Mouse (Mus musculus) limb, embryonic 15.5 days (tissue): ENCODE measurements around the gene Nabp1. TPM values are rescaled to one million over a fixed set of nuclear protein-coding genes. Genes with fewer than 3 reads are reported as not detected.
"Not testable (repeated sequence)": the region's sequence is repeated elsewhere in the genome, so short reads cannot be mapped to it uniquely, and the experiment has no call there.

ENCODE experiments used
- ATAC-seq: fragments of 200-750 bp; cut with Nextera tagmentation; 2 replicates; pipeline ENCODE4 v1.8.0; 2017; ENCODE audit warnings: low read depth, moderate TSS enrichment; ENCODE audit not compliant: insufficient number of reproducible peaks, low FRiP score, low TSS enrichment
- H3K27ac ChIP-seq: fragments of 300-500 bp; sonication (generic); 2 replicates; pipeline ENCODE4 v1.5.1; 2015; ENCODE audit warnings: moderate library complexity, mild to moderate bottlenecking, inconsistent platforms
- H3K27me3 ChIP-seq: fragments of 300-500 bp; sonication (generic); 2 replicates; pipeline ENCODE4 v1.6.1; 2015; ENCODE audit warnings: inconsistent platforms
- H3K36me3 ChIP-seq: fragments of 300-500 bp; sonication (generic); 2 replicates; pipeline ENCODE4 v1.6.1; 2015; ENCODE audit warnings: inconsistent platforms
- H3K4me1 ChIP-seq: fragments of 300-500 bp; sonication (generic); 2 replicates; pipeline ENCODE4 v1.6.1; 2015; ENCODE audit warnings: inconsistent platforms
- H3K4me2 ChIP-seq: fragments of 300-500 bp; sonication (generic); 2 replicates; pipeline ENCODE4 v1.6.1; 2015; ENCODE audit warnings: mild to moderate bottlenecking, inconsistent platforms
- H3K4me3 ChIP-seq: fragments of 300-500 bp; sonication (generic); 2 replicates; pipeline ENCODE4 v1.5.1; 2015; ENCODE audit warnings: mild to moderate bottlenecking, inconsistent platforms
- H3K9ac ChIP-seq: fragments of 300-500 bp; sonication (generic); 2 replicates; pipeline ENCODE4 v1.6.1; 2015; ENCODE audit warnings: inconsistent platforms
- H3K9me3 ChIP-seq: fragments of 300-500 bp; sonication (generic); 2 replicates; pipeline ENCODE4 v1.6.1; 2016; ENCODE audit warnings: inconsistent platforms
- WGBS: fragments of 180-500 bp; shearing (Covaris S2); methylation state at CpG from one replicate; pipeline ENCODE4 v1.1.7; 2015; 5-methylcytosine and 5-hydroxymethylcytosine counted together
- polyA plus RNA-seq: library from polyadenylated mRNA; unstranded; fragments of >200 nt; fragmentation: Nextera tagmentation; extraction: Ambion mirVana; gene quantifications from 2 replicates; pipeline ENCODE4 v1.2.1, GENCODE M21; 2015

Nabp1 gene
- polyA plus RNA-seq, 1 experiment from 2014 or later = 12.2 TPM

DNA sequence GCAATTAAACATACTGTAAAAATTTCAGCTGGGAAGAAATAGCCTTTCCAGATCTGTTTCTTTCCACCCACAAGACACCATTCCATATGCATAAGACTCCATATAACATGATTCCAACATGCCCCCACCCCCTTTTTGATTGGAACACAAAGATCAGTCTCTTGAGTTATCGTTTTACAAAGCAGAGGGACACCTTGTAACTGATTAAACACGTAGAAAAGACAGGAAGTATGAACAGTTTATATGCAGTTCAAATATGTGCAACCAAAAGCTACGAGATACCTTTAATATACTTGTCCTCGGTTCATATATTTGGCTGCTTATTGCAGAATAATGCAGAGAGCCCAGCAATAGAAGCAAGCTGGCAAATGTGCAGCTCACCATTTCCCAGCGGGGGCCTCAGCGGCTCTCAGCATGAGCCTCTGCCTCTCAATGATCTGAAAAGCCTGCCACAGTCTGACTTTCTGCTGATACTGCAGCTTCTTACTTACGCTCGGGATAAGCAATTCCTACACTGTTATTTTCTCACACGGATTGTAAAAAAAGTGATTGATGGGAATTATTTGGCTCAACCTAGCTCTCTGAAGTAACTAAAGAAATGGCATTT is 32.3 kb downstream of the Nabp1 start:
- H3K27me3 ChIP-seq = no peaks in the 10 kb centered on the region
- peaks cover 3% of the 10 kb centered on the region; the same call in 1 of the 2 replicates for H3K4me1 ChIP-seq
- WGBS = 23% methylated on average over 9 of the region's 9 CpGs
- no peak overlapping the region; the same call in 1 of the 2 replicates for H3K27ac ChIP-seq
- H3K9ac ChIP-seq = no peak overlapping the region
- peak overlapping the region; percentile 10; the same call in 1 of the 2 replicates for H3K4me2 ChIP-seq
- no peaks in the 10 kb centered on the region for H3K36me3 ChIP-seq
- H3K4me3 ChIP-seq = no peak overlapping the region
- H3K9me3 ChIP-seq = no peaks in the 10 kb centered on the region
- ATAC-seq = 0 out of 2 replicates have a peak, but pooled peaks have one; percentile 40

DNA sequence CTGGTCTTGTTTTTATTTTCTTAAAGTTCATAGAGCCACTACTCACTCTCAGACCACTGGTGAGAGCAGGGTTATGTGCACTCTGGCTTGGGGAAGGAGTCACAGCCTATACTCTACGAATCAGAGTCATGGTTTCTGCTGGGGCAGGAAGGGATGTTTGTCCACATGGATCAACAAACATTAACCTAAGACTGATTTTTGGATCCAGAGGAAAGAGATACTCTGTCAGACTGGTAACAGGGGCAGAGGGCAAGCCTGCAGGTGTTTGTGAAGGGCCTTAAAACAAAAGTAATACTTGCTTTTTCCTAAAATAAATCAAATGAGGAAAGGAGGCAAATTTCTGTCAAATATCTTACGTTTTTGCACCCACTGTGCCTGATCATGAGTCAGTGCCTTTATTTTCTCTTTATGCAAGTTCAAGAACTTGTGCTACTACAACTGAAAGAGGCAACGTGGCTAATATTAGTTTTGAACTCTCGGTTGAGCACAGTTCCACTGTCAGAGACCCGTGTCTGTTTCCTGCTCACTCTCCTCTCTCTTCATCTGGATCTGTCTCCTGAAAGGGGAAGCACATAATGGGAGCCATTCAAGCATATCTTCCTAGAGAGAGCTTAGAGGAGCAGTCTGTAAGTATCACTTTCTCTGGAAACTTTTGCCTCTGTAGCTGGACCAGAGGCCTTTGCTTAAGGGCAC is 32.9 kb downstream of the Nabp1 start:
- Histone ChIP-seq H3K27me3 (no peaks in the 10 kb centered on the region), H3K4me2 (no peak overlapping the region), H3K27ac (peak overlapping the region; percentile 12; the same call in 1 of the 2 replicates), H3K4me1 (peaks cover 3% of the 10 kb centered on the region; the same call in 1 of the 2 replicates), H3K9ac (no peak overlapping the region), H3K4me3 (no peak overlapping the region), H3K9me3 (no peaks in the 10 kb centered on the region), H3K36me3 (no peaks in the 10 kb centered on the region)
- WGBS = 57% methylated on average over 5 of the region's 5 CpGs
- ATAC-seq = no peak

DNA sequence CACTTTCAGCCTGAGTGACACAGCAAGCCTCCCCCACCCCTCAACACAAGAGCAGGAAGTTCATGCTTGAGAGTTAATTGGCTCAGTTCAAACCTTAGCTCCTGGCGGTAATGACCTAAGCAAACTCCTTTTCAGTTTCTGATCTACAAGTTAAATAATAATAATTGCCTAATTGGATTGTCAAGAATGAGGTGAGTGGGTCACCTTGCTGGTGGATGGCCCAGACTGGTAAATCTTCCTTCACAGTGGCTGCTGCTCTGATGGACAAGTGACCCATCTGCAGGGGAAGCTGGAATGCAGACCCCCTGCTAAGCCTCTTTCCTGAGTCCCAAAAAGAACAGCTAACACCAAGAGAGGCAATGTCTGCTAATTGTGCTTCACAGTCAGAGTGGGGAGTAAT is 48.5 kb downstream of the Nabp1 start:
- H3K36me3 ChIP-seq = no peaks in the 10 kb centered on the region
- no peak overlapping the region for H3K4me3 ChIP-seq
- no peak overlapping the region for H3K9ac ChIP-seq
- no peak for ATAC-seq
- no peak overlapping the region for H3K27ac ChIP-seq
- H3K4me2 ChIP-seq = no peak overlapping the region
- no peaks in the 10 kb centered on the region for H3K4me1 ChIP-seq
- 22% methylated on average over 1 of the region's 1 CpGs for WGBS
- no peaks in the 10 kb centered on the region for H3K9me3 ChIP-seq
- no peaks in the 10 kb centered on the region for H3K27me3 ChIP-seq

DNA sequence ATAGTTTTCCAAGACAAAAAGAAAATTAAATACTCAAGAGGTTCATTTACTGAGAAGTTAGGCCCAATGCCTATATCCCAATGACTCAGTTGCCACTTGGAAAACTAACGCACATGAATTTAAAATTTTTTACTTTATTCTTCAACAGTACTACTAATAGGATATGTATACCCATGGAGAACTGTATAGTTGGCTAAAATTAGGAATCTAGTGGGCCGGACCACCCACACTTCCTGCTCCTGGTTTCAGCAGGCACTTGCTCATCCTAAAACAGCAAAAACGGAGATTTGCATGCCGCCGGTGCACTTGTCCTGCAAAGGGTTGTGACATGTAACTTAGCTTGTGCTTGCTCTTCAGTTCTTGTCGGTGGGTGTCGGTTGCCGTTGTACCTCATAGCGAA is 51.9 kb downstream of the Nabp1 start:
- H3K27me3 ChIP-seq = no peaks in the 10 kb centered on the region
- H3K4me2 ChIP-seq = no peak overlapping the region
- H3K36me3 ChIP-seq = no peaks in the 10 kb centered on the region
- H3K9ac ChIP-seq = no peak overlapping the region
- WGBS = 93% methylated on average over 9 of the region's 9 CpGs
- no peaks in the 10 kb centered on the region for H3K4me1 ChIP-seq
- H3K9me3 ChIP-seq = no peaks in the 10 kb centered on the region
- H3K27ac ChIP-seq = no peak overlapping the region
- H3K4me3 ChIP-seq = no peak overlapping the region
- no peak for ATAC-seq

DNA sequence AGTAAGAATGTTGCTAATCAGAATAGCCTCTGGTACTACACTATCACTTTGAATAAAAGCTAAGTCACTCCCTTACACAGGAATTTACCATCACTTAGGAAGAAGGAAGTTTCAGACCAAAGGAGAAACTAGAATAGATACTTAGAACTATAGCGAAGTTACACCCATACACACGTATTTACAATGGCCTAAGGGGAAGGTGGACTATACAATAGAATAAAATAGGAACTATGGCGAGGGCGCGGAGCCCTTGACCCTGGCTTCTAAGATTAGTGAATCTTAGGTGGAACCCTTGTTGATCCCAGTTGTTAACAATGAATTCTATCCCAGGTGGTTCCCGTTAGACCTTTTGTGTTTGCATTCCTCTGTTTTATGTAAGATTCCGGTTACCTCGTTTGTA is 57.2 kb downstream of the Nabp1 start:
- not testable (repeated sequence) for H3K4me2 ChIP-seq, H3K27me3 ChIP-seq, H3K4me3 ChIP-seq, ATAC-seq, H3K27ac ChIP-seq, H3K9ac ChIP-seq, H3K4me1 ChIP-seq, H3K36me3 ChIP-seq, H3K9me3 ChIP-seq
- WGBS = 77% methylated on average over 8 of the region's 8 CpGs

DNA sequence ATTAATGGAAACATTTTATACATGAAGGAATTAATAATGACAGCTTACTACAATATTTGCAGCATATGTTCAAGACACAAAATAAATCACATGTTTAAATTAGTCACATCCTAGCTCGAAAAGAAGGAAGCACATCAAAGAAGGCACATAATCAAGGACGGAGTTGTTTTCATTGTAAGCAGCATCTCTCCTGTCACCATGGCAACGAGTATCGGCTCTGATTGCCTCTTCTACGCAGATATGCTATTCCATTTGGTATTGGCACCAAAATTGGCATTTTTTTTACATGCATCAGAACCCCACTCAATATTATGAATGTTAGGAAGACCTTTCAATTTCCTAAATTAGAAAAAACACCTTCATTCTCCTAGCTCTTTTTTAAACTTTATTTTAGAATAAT is 59.5 kb downstream of the Nabp1 start:
- Histone ChIP-seq H3K4me3 (no peak overlapping the region), H3K27me3 (no peaks in the 10 kb centered on the region), H3K36me3 (no peaks in the 10 kb centered on the region), H3K4me1 (no peaks in the 10 kb centered on the region), H3K9ac (no peak overlapping the region), H3K9me3 (no peaks in the 10 kb centered on the region), H3K27ac (no peak overlapping the region), H3K4me2 (no peak overlapping the region)
- WGBS = 63% methylated on average over 5 of the region's 5 CpGs
- no peak for ATAC-seq

Other genes with a start within 250 kb of the Nabp1 start
- 48.9 and 71.3 TPM in 2 replicates for gene Cavin2, start 189.3 kb downstream of the Nabp1 start, polyA plus RNA-seq